Mouse (Mus musculus): Measurements from ENCODE around the gene Nkx2-5. TPM values are rescaled to one million over a fixed set of nuclear protein-coding genes. Genes with fewer than 3 reads are reported as not detected.

Gene Nkx2-5
- polyA plus RNA-seq, 1 experiment = not detected

GRCm38 (mm10) chr17:26849746-26850357, 5.0 kb upstream of the Nkx2-5 start:
- TF ChIP-seq CTCF (IDR thresholded peaks at IDR 0.05; ENCODE audit: borderline replicate concordance, extremely low read depth, insufficient read depth, insufficient read length) (no peak), POLR2A (IDR thresholded peaks at IDR 0.05; ENCODE audit: borderline replicate concordance, extremely low read depth, insufficient read depth, insufficient read length, poor library complexity, severe bottlenecking) (no peak)
- no peak for DNase-seq (ENCODE audit: low read depth)

- peak; percentile 54 for DNase-seq (ENCODE audit: low read depth)
These were observed 4.4 kb upstream of the Nkx2-5 start for GRCm38 (mm10) chr17:26849106-26849745.

GRCm38 (mm10) chr17:26848236-26848635, 3.4 kb upstream of the Nkx2-5 start:
- TF ChIP-seq POLR2A (IDR thresholded peaks at IDR 0.05; ENCODE audit: borderline replicate concordance, extremely low read depth, insufficient read depth, insufficient read length, poor library complexity, severe bottlenecking) (no peak), CTCF (IDR thresholded peaks at IDR 0.05; ENCODE audit: borderline replicate concordance, extremely low read depth, insufficient read depth, insufficient read length) (no peak)
- no peak for DNase-seq (ENCODE audit: low read depth)

More at GRCm38 (mm10) chr17:26849106-26849745, 4.4 kb upstream of the Nkx2-5 start:
- TF ChIP-seq CTCF (IDR thresholded peaks at IDR 0.05; ENCODE audit: borderline replicate concordance, extremely low read depth, insufficient read depth, insufficient read length) (no peak), POLR2A (IDR thresholded peaks at IDR 0.05; ENCODE audit: borderline replicate concordance, extremely low read depth, insufficient read depth, insufficient read length, poor library complexity, severe bottlenecking) (no peak)

GRCm38 (mm10) chr17:26847801-26848200, 3.0 kb upstream of the Nkx2-5 start:
- DNase-seq (ENCODE audit: low read depth) = no peak
- TF ChIP-seq POLR2A (IDR thresholded peaks at IDR 0.05; ENCODE audit: borderline replicate concordance, extremely low read depth, insufficient read depth, insufficient read length, poor library complexity, severe bottlenecking) (no peak), CTCF (IDR thresholded peaks at IDR 0.05; ENCODE audit: borderline replicate concordance, extremely low read depth, insufficient read depth, insufficient read length) (no peak)

GRCm38 (mm10) chr17:26846411-26846810, 1.6 kb upstream of the Nkx2-5 start:
- no peak for DNase-seq (ENCODE audit: low read depth)
- no peak for TF ChIP-seq CTCF (IDR thresholded peaks at IDR 0.05; ENCODE audit: borderline replicate concordance, extremely low read depth, insufficient read depth, insufficient read length)
- no peak for TF ChIP-seq POLR2A (IDR thresholded peaks at IDR 0.05; ENCODE audit: borderline replicate concordance, extremely low read depth, insufficient read depth, insufficient read length, poor library complexity, severe bottlenecking)

DNA sequence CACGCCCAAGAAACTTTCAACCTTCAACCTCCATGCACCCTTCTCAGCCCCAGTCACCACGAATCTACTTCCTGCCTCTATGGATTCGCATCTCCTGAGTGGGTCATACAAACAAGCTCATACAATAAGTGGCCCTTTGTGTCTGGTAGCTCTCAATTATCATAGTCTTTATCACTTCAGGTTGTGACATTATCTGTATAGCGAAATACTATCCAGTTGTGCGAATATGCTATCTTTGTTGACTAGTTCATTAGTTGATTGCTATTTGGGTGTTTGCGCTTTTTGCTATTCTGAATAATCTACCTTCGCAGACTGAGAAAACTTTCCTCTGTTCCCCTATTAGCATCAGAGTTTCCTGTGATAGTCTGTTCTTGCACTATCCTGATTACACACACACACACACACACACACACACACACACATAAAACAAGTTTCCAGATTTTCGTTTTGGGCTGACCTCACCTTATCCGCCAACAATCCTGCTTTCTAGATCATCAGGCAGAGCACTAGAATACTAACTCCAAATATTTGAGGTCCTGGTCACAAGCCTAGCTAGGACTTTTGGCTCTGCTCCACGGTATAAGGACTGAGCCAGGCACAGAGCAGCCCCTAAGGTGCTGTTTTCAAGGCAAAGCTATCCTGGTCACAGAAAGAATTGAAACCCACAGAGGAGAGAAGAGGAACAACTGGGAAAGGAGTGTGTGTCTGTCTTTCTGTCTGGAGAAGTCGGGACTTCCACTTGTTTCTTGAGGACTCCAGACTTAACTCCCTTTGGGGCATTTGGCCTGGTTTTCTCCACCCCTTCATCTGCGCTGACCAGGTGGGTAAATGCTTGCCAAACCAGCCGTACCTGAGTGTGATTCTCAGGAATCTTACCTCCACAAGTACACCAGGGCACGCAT, 591 bp upstream of the Nkx2-5 start:
- TF ChIP-seq POLR2A (IDR thresholded peaks at IDR 0.05; ENCODE audit: borderline replicate concordance, extremely low read depth, insufficient read depth, insufficient read length, poor library complexity, severe bottlenecking) (no peak), CTCF (IDR thresholded peaks at IDR 0.05; ENCODE audit: borderline replicate concordance, extremely low read depth, insufficient read depth, insufficient read length) (no peak)

DNA sequence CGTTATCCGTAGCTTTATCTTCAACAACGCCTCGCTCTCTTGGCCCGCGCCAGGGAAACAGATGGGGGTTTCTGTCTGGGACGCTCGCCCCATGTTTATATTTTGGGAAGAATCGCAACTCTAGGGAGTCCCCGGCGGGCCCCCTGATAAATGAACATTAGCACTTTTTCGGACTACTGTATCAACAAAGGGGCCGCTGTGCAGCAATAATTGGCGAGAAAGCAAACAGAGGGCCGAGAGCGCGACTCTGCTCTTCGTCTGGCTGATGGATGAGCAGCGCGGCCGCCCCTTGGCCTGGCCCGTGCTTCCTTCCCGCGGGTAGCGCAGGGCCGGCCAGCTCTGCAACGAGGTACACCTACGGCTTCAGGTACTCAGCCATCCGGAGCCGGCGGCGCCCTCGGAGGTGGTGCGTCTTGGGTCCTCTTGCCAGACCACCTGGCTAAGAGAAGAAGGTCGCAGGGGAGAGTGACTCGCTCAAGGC, 398 bp downstream of the Nkx2-5 start:
- peak; percentile 59 for DNase-seq (ENCODE audit: low read depth)
- TF ChIP-seq CTCF (IDR thresholded peaks at IDR 0.05; ENCODE audit: borderline replicate concordance, extremely low read depth, insufficient read depth, insufficient read length) (no peak), POLR2A (IDR thresholded peaks at IDR 0.05; ENCODE audit: borderline replicate concordance, extremely low read depth, insufficient read depth, insufficient read length, poor library complexity, severe bottlenecking) (no peak)

More for the DNA sequence above, 591 bp upstream of the Nkx2-5 start:
- DNase-seq (ENCODE audit: low read depth) = no peak

DNA sequence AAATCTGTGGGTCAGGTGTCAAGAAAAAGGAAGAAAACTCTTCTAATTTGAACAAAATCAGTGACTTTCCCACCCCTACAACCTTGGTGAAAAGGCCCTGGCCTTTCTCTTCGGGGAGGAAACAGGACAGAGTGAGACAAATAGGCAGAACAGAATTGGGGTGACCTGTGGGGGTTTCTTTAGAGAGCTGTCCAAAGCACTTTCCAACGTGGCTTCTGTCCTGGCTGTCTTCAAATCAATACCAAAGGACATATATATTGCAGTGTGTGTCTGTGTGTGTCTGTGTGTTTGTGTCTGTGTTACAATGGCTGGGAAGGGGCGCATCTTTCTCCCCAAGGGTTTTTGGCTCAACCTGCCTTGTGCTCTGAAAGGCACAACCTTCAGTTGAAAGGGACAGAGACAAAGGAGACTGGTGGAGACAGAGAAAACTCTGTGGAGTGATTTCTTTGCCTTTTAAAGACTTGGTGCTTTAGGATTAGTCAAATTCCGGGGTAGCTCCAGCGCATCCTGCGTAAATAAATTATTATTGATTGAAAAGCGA, 1.0 kb downstream of the Nkx2-5 start:
- no peak for DNase-seq (ENCODE audit: low read depth)
- TF ChIP-seq POLR2A (IDR thresholded peaks at IDR 0.05; ENCODE audit: borderline replicate concordance, extremely low read depth, insufficient read depth, insufficient read length, poor library complexity, severe bottlenecking) (no peak), CTCF (IDR thresholded peaks at IDR 0.05; ENCODE audit: borderline replicate concordance, extremely low read depth, insufficient read depth, insufficient read length) (no peak)

GRCm38 (mm10) chr17:26843229-26843567, 1.6 kb downstream of the Nkx2-5 start:
- DNase-seq (ENCODE audit: low read depth) = no peak
- TF ChIP-seq POLR2A (IDR thresholded peaks at IDR 0.05; ENCODE audit: borderline replicate concordance, extremely low read depth, insufficient read depth, insufficient read length, poor library complexity, severe bottlenecking) (no peak), CTCF (IDR thresholded peaks at IDR 0.05; ENCODE audit: borderline replicate concordance, extremely low read depth, insufficient read depth, insufficient read length) (no peak)

DNA sequence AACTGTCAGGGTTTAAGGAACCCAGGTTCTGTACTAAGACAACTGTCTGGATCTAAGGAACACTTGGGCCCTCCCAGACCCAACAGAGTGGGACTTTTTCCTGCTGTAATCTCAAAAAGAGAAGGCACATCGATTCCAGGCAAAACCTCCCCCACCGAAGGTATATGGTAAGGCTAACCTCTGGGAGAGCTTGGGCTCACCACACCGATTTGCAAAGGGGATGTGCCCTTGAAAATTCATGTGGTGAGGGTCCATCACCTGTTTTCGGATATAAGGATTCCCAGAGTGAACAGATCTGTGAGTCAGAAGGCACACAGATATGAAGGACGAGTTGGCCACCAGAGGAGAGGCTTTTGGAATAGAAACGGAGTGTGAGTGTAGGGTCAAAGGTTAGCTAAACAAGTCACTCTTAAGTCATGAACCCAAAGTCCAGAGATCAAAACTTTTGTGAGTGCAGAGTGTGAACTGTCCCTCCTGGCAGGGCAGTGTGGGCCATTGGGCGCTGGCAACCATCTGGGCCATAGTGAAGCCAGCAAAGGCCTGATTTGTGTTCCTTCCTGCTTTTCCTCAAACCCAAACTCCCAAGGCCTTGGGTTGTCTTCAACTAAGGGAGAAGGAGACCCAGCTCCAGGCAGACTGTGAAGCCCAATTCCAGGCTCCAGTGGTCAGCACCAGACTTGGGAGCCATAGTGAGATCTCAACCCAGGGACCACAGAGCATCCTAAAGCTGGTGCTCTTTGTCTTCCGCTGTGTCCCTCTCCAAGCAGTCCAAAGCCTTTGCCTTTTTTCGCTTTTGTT, 2.2 kb downstream of the Nkx2-5 start:
- no peak for DNase-seq (ENCODE audit: low read depth)
- TF ChIP-seq CTCF (IDR thresholded peaks at IDR 0.05; ENCODE audit: borderline replicate concordance, extremely low read depth, insufficient read depth, insufficient read length) (no peak), POLR2A (IDR thresholded peaks at IDR 0.05; ENCODE audit: borderline replicate concordance, extremely low read depth, insufficient read depth, insufficient read length, poor library complexity, severe bottlenecking) (no peak)
